Mouse (Mus musculus): ENCODE measurements around the gene 4933415F23Rik. TPM values are rescaled to one million over a fixed set of nuclear protein-coding genes. Genes with fewer than 3 reads are reported as not detected.

4933415F23Rik gene
- total and polyA plus RNA-seq, 3 experiments, result not detected

DNA sequence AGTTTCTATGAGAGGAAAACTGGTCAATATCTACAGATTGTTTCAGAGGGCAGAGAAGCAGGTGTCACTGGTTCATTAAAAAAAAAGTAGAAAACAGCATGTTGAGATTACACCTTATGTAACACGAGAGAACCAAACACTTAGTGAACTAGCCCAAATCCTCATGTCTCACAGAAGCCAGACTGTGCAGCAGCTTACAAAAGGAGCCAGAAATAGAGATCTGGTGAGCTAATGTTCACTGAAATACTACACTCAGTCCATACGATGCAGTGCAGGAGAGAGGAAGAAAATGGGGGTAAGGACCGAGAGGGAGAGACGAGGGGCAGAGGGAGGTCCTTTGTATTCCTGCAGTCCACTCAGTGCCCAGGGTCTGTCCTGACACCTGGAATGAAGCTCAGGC, 17.4 kb upstream of the 4933415F23Rik start:
- Histone ChIP-seq H3K4me1 (ENCODE audit: control insufficient read depth in 1 of 2, insufficient read depth in 2 of 2) (no peaks in the 10 kb centered on the region), H3K4me3 (replicated peaks in 1 of 3; ENCODE audit: low read depth in 2 of 3, low read length in 2 of 3, poor library complexity in 1 of 3) (no peak overlapping the region), H3K9ac (ENCODE audit: insufficient read depth, low read depth) (no peak overlapping the region), H3K36me3 (replicated peaks in 1 of 2; ENCODE audit: control insufficient read depth in 1 of 2, insufficient read depth in 1 of 2, low read length in 1 of 2) (no peaks in the 10 kb centered on the region), H3K27me3 (replicated peaks) (no peaks in the 10 kb centered on the region), H3K9me3 (replicated peaks; ENCODE audit: low read length) (no peaks in the 10 kb centered on the region), H3K79me2 (replicated peaks; ENCODE audit: control insufficient read depth, extremely low read depth, insufficient read depth, poor library complexity, severe bottlenecking) (no peaks in the 10 kb centered on the region), H3K4me2 (ENCODE audit: insufficient read depth, low read depth, poor library complexity, severe bottlenecking) (no peak overlapping the region), H3K27ac (ENCODE audit: insufficient read depth, low read depth) (no peak overlapping the region)
- TF ChIP-seq CTCF (conservative IDR thresholded peaks at IDR 0.05 in 1 of 2, IDR thresholded peaks at IDR 0.05 in 1 of 2; ENCODE audit: low read depth in 2 of 2, low read length in 2 of 2) (no peak), E2F4 (IDR thresholded peaks at IDR 0.05; ENCODE audit: insufficient replicate concordance, low read depth, low read length) (no peak), GABPA (IDR thresholded peaks at IDR 0.05; ENCODE audit: insufficient replicate concordance, low read depth, low read length) (no peak), MEF2A (IDR thresholded peaks at IDR 0.05; ENCODE audit: borderline replicate concordance, low read depth, low read length) (no peak), ZC3H11A (IDR thresholded peaks at IDR 0.05; ENCODE audit: low read depth, low read length) (no peak), JUND (conservative IDR thresholded peaks at IDR 0.05; ENCODE audit: low read depth, low read length) (no peak), PAX5 (IDR thresholded peaks at IDR 0.05; ENCODE audit: low read length) (no peak), IRF4 (IDR thresholded peaks at IDR 0.05; ENCODE audit: low read depth, low read length) (no peak), MAZ (IDR thresholded peaks at IDR 0.05; ENCODE audit: low read depth, low read length) (no peak), CHD1 (IDR thresholded peaks at IDR 0.05; ENCODE audit: low read depth, low read length) (no peak), BHLHE40 (IDR thresholded peaks at IDR 0.05; ENCODE audit: low read depth, low read length) (no peak), POLR2A (IDR thresholded peaks at IDR 0.05; ENCODE audit: low read depth, low read length) (no peak), MAFK (IDR thresholded peaks at IDR 0.05; ENCODE audit: insufficient replicate concordance, low read length) (no peak)
- in situ Hi-C loops (cut with MboI; ENCODE audit: low pct_ligation_motif_present, low pct_unique_long_range_greater_than_20kb, low sequenced_read_pairs), result no loop called here
- dilution Hi-C loops (cut with MboI; ENCODE audit: extremely low pct_ligation_motif_present, extremely low pct_unique_long_range_greater_than_20kb, low sequenced_read_pairs), result no loop called here
- DNase-seq (ENCODE audit: extremely low read depth), result no peak

DNA sequence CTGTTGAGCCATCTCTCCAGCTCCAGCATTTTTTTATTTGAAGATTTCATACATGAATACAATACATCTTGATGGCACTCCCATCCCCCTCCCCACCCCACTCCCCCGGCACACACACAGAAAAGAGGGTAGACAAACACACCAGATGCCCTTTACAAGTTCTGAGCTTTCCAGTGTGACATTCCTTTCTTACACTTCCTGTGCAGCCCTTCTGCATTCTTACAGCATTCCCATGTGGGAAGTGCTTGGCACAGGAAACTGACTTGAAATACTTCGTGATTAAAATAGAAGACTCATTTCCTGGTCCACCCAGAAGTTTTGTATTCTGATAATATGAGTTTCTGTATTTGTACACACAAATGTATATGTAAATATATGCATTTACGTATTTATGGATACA, 15.4 kb upstream of the 4933415F23Rik start:
- H3K36me3 ChIP-seq (replicated peaks in 1 of 2; ENCODE audit: control insufficient read depth in 1 of 2, insufficient read depth in 1 of 2, low read length in 1 of 2), result no peaks in the 10 kb centered on the region
- H3K9ac ChIP-seq (ENCODE audit: insufficient read depth, low read depth), result no peak overlapping the region

More for the DNA sequence above, 15.4 kb upstream of the 4933415F23Rik start:
- no peak overlapping the region for H3K4me2 ChIP-seq (ENCODE audit: insufficient read depth, low read depth, poor library complexity, severe bottlenecking)
- no peaks in the 10 kb centered on the region for H3K27me3 ChIP-seq (replicated peaks)
- no peaks in the 10 kb centered on the region for H3K4me1 ChIP-seq (ENCODE audit: control insufficient read depth in 1 of 2, insufficient read depth in 2 of 2)
- no peak for TF ChIP-seq ELF1 (IDR thresholded peaks at IDR 0.05; ENCODE audit: low read depth, low read length)
- TF ChIP-seq MAZ (IDR thresholded peaks at IDR 0.05; ENCODE audit: low read depth, low read length), result no peak
- no peak for TF ChIP-seq GABPA (IDR thresholded peaks at IDR 0.05; ENCODE audit: insufficient replicate concordance, low read depth, low read length)
- no peak for TF ChIP-seq SMC3 (IDR thresholded peaks at IDR 0.05; ENCODE audit: low read depth, low read length)
- no peak for TF ChIP-seq ETS1 (conservative IDR thresholded peaks at IDR 0.05; ENCODE audit: low read depth, low read length)
- TF ChIP-seq ZC3H11A (IDR thresholded peaks at IDR 0.05; ENCODE audit: low read depth, low read length), result no peak
- no peak for TF ChIP-seq CHD1 (IDR thresholded peaks at IDR 0.05; ENCODE audit: low read depth, low read length)
- no peak for TF ChIP-seq RAD21 (IDR thresholded peaks at IDR 0.05; ENCODE audit: low read depth, low read length)
- TF ChIP-seq TBP (conservative IDR thresholded peaks at IDR 0.05; ENCODE audit: low read depth, low read length), result no peak
- no peaks in the 10 kb centered on the region for H3K9me3 ChIP-seq (replicated peaks; ENCODE audit: low read length)
- H3K79me2 ChIP-seq (replicated peaks; ENCODE audit: control insufficient read depth, extremely low read depth, insufficient read depth, poor library complexity, severe bottlenecking), result no peaks in the 10 kb centered on the region
- dilution Hi-C loops (cut with MboI; ENCODE audit: extremely low pct_ligation_motif_present, extremely low pct_unique_long_range_greater_than_20kb, low sequenced_read_pairs) (no loop called here), in situ Hi-C loops (cut with MboI; ENCODE audit: low pct_ligation_motif_present, low pct_unique_long_range_greater_than_20kb, low sequenced_read_pairs) (no loop called here)
- H3K27ac ChIP-seq (ENCODE audit: insufficient read depth, low read depth), result no peak overlapping the region
- no peak for DNase-seq (ENCODE audit: extremely low read depth)
- H3K4me3 ChIP-seq (replicated peaks in 1 of 3; ENCODE audit: low read depth in 2 of 3, low read length in 2 of 3, poor library complexity in 1 of 3), result no peak overlapping the region

Data from CH12.LX (cell line).